Comparison of ENCODE assay signal across 8 mouse cellular contexts in genomic region chr5:90364526-90364925, GRCm38 (mm10). TPM values are rescaled to one million over a fixed set of nuclear protein-coding genes. Genes with fewer than 3 reads are reported as not detected.
DNase-seq lines count a peak whose midpoint lies in the region; ATAC-seq and TF ChIP-seq lines count a peak whose summit lies in the region.

No protein-coding gene starts in this region.

- peaks cover 24 to 38% of the 10 kb centered on the region in 2 experiments for H3K36me3 ChIP-seq in MEL (ENCODE audit: control insufficient read depth in 1 of 2, insufficient read depth in 2 of 2, low read length in 2 of 2)
- no peaks in the 10 kb centered on the region for H3K36me3 ChIP-seq in forebrain, embryonic 16.5 days (ENCODE audit: control insufficient read depth, insufficient read depth)

- peak overlapping the region; percentile 83; the same call in 1 of the 2 replicates for H3K27ac ChIP-seq in MEL (ENCODE audit: control insufficient read depth, low read depth, low read length)
- H3K27ac ChIP-seq in forebrain, embryonic 16.5 days (ENCODE audit: low read length) = no peak overlapping the region
- H3K27ac ChIP-seq in layer of hippocampus, adult 2 months = peak overlapping the region; percentile 99

- WGBS in forebrain, embryonic 16.5 days = 2% methylated on average over 6 of the region's 6 CpGs

- H3K9ac ChIP-seq in MEL (ENCODE audit: control insufficient read depth, low read depth, low read length, poor library complexity, severe bottlenecking) = peak overlapping the region; percentile 99
- peak overlapping the region; percentile 98 for H3K9ac ChIP-seq in forebrain, embryonic 16.5 days (replicated peaks; ENCODE audit: low read depth, low read length)

- TF ChIP-seq POLR2A in MEL (IDR thresholded peaks at IDR 0.05; ENCODE audit: control insufficient read depth in 1 of 2, insufficient read depth in 1 of 2, low read depth in 1 of 2, low read length in 2 of 2, poor library complexity in 1 of 2) = no peak

- H3K4me3 ChIP-seq in MEL (ENCODE audit: control insufficient read depth in 1 of 2, insufficient read depth in 1 of 2, low read depth in 2 of 2, low read length in 2 of 2) = peak overlapping the region; percentile 85 to 99
- peak overlapping the region; percentile 95 for H3K4me3 ChIP-seq in forebrain, embryonic 16.5 days (replicated peaks; ENCODE audit: low read length)
- peak overlapping the region; percentile 92 for H3K4me3 ChIP-seq in layer of hippocampus, adult 2 months

- H3K9me3 ChIP-seq in MEL (replicated peaks; ENCODE audit: insufficient read depth, low read length) = no peaks in the 10 kb centered on the region
- no peaks in the 10 kb centered on the region for H3K9me3 ChIP-seq in forebrain, embryonic 16.5 days (ENCODE audit: control insufficient read depth, low read length)

- peak overlapping the region; percentile 67 for H3K4me2 ChIP-seq in forebrain, embryonic 16.5 days (ENCODE audit: low read length)

- peak; percentile 86 for DNase-seq in MEL (ENCODE audit: low read depth, low spot score)
- DNase-seq in cerebellum, adult 11-12 months = peak; percentile 56
- DNase-seq in heart, postnatal 4 days = peak; percentile 80
- peak; percentile 74 to 80 for DNase-seq in layer of hippocampus, adult 2 months (ENCODE audit: low spot score in 2 of 2)
- DNase-seq in lung, adult 18-20 months = peak; percentile 71 to 87
- DNase-seq in thymus, postnatal 14 days = peak; percentile 73

- TF ChIP-seq EP300 in MEL (IDR thresholded peaks at IDR 0.05; ENCODE audit: low read depth in 1 of 2, low read length in 2 of 2) = no peak

- no peaks in the 10 kb centered on the region for H3K27me3 ChIP-seq in MEL (ENCODE audit: control insufficient read depth in 1 of 2, insufficient read depth in 2 of 2, low read length in 2 of 2)
- no peaks in the 10 kb centered on the region for H3K27me3 ChIP-seq in forebrain, embryonic 16.5 days (replicated peaks; ENCODE audit: control insufficient read depth, insufficient read depth, low read length)

- H3K4me1 ChIP-seq in MEL (ENCODE audit: control insufficient read depth in 1 of 2, insufficient read depth in 2 of 2, low read length in 2 of 2) = peaks cover 2 to 4% of the 10 kb centered on the region in 2 experiments; a peak in 2 of 4 replicates
- peaks cover 26% of the 10 kb centered on the region for H3K4me1 ChIP-seq in forebrain, embryonic 16.5 days (replicated peaks; ENCODE audit: control insufficient read depth, insufficient read depth, low read length)

- ATAC-seq in forebrain, embryonic 16.5 days = no peak
- ATAC-seq in neutrophil, adult 5-6 weeks (ENCODE audit: extremely low read depth, insufficient number of reproducible peaks, low FRiP score, poor library complexity, severe bottlenecking) = peak; percentile 44; the same call in 1 of the 2 replicates

- H3K79me2 ChIP-seq in MEL (ENCODE audit: control insufficient read depth, insufficient read depth, low read length, poor library complexity) = peaks cover 61% of the 10 kb centered on the region

- peak in 2 of 3 experiments; percentile 51 to 76; a peak in 3 of 6 replicates for TF ChIP-seq CTCF in MEL (IDR thresholded peaks at IDR 0.05 in 2 of 3, conservative IDR thresholded peaks at IDR 0.05 in 1 of 3; ENCODE audit: control insufficient read depth in 1 of 3, insufficient read depth in 1 of 3, low read depth in 2 of 3, low read length in 3 of 3, poor library complexity in 1 of 3, severe bottlenecking in 1 of 3)
- peak; percentile 88 for TF ChIP-seq CTCF in layer of hippocampus, adult 2 months (conservative IDR thresholded peaks at IDR 0.05)

- peak; percentile 58 for TF ChIP-seq RAD21 in MEL (IDR thresholded peaks at IDR 0.05; ENCODE audit: low read depth, low read length)

TF ChIP-seq in MEL, 35 proteins besides CTCF, POLR2A, EP300 and RAD21:
- TF ChIP-seq ZKSCAN1 (IDR thresholded peaks at IDR 0.05; ENCODE audit: low read depth, low read length) (no peak), GABPA (IDR thresholded peaks at IDR 0.05; ENCODE audit: low read depth, low read length) (no peak), TBP (IDR thresholded peaks at IDR 0.05; ENCODE audit: low read depth, low read length) (no peak), BHLHE40 (IDR thresholded peaks at IDR 0.05; ENCODE audit: borderline replicate concordance, low read depth, low read length) (0 out of 2 replicates have a peak, but pooled peaks have one; percentile 26), TAL1 (IDR thresholded peaks at IDR 0.05; ENCODE audit: low read length) (no peak), MXI1 (IDR thresholded peaks at IDR 0.05; ENCODE audit: low read depth, low read length) (peak; percentile 70), CHD2 (IDR thresholded peaks at IDR 0.05; ENCODE audit: low read length) (no peak), RCOR1 (IDR thresholded peaks at IDR 0.05; ENCODE audit: low read depth, low read length) (0 out of 2 replicates have a peak, but pooled peaks have one; percentile 13), JUND (IDR thresholded peaks at IDR 0.05; ENCODE audit: low read depth, low read length) (no peak), POLR2AphosphoS2 (IDR thresholded peaks at IDR 0.05; ENCODE audit: low read length) (no peak), SIN3A (IDR thresholded peaks at IDR 0.05; ENCODE audit: low read length) (peak; percentile 92), ELF1 (IDR thresholded peaks at IDR 0.05; ENCODE audit: low read depth, low read length) (no peak), USF1 (IDR thresholded peaks at IDR 0.05; ENCODE audit: low read depth, low read length) (no peak), MYB (IDR thresholded peaks at IDR 0.05; ENCODE audit: low read depth, low read length) (no peak), ZMIZ1 (IDR thresholded peaks at IDR 0.05; ENCODE audit: low read depth, low read length) (no peak), HCFC1 (IDR thresholded peaks at IDR 0.05; ENCODE audit: low read depth, low read length) (peak; percentile 44; the same call in 1 of the 2 replicates), ZC3H11A (IDR thresholded peaks at IDR 0.05; ENCODE audit: low read depth, low read length) (peak; percentile 46), ETS1 (IDR thresholded peaks at IDR 0.05; ENCODE audit: low read depth, low read length) (peak; percentile 49; the same call in 1 of the 2 replicates), POLR2AphosphoS5 (IDR thresholded peaks at IDR 0.05; ENCODE audit: borderline replicate concordance, low read depth, low read length) (no peak), MAZ (IDR thresholded peaks at IDR 0.05; ENCODE audit: low read depth, low read length) (no peak), GATA1 (IDR thresholded peaks at IDR 0.05; ENCODE audit: low read depth, low read length) (peak; percentile 40; the same call in 1 of the 2 replicates), NELFE (IDR thresholded peaks at IDR 0.05; ENCODE audit: low read depth, low read length) (no peak), MAFK (IDR thresholded peaks at IDR 0.05; ENCODE audit: borderline replicate concordance, low read depth, low read length) (no peak), SMC3 (IDR thresholded peaks at IDR 0.05; ENCODE audit: low read depth, low read length) (peak; percentile 54), CHD1 (IDR thresholded peaks at IDR 0.05; ENCODE audit: low read depth, low read length) (0 out of 2 replicates have a peak, but pooled peaks have one; percentile 28), USF2 (IDR thresholded peaks at IDR 0.05; ENCODE audit: borderline replicate concordance in 1 of 2, insufficient read depth in 1 of 2, low read depth in 1 of 2, low read length in 2 of 2) (no peak), MYC (IDR thresholded peaks at IDR 0.05; ENCODE audit: low read depth, low read length) (peak; percentile 56; the same call in 1 of the 2 replicates)

RNA-seq across cellular contexts. Expression of gene Ankrd17, which starts 1.9 kb away (rescaled TPM):
- 34.6 and 37.5 TPM in 2 replicates for total RNA-seq in MEL (2012; rRNA removed)
- polyA plus RNA-seq in MEL (2012; ENCODE audit: insufficient read depth in 1 of 2, insufficient read length in 2 of 2, low read depth in 1 of 2, low replicate concordance in 2 of 2, missing spikeins in 1 of 2) = 10 to 100 TPM; 35.0 to 67.3 TPM
- polyA plus RNA-seq in forebrain, embryonic 16.5 days (2015; fragmentation: Nextera tagmentation; extraction: Ambion mirVana) = 30.4 and 32.5 TPM in 2 replicates
- total RNA-seq in heart, postnatal 4 days (2021) = 10 to 100 TPM; 85.7 to 88.5 TPM
- total RNA-seq in layer of hippocampus, adult 2 months (2021) = 100 to 1,000 TPM; 110 to 118 TPM
- 135 and 138 TPM in 2 replicates for total RNA-seq in neutrophil, adult 5-6 weeks (2017)

RNA-seq across cellular contexts. Expression of gene Gm9958, which starts 2.5 kb away (rescaled TPM):
- total RNA-seq in MEL (2012; rRNA removed) = 0.33 and 0.77 TPM in 2 replicates
- polyA plus RNA-seq in MEL (2012; ENCODE audit: insufficient read depth in 1 of 2, insufficient read length in 2 of 2, low read depth in 1 of 2, low replicate concordance in 2 of 2, missing spikeins in 1 of 2) = 1 to 10 TPM in 1 of 2 experiments, not detected in 1; 1.6 TPM
- 6.0 and 8.2 TPM in 2 replicates for polyA plus RNA-seq in forebrain, embryonic 16.5 days (2015; fragmentation: Nextera tagmentation; extraction: Ambion mirVana)
- 1 to 10 TPM in 1 of 2 experiments, under 1 TPM in 1; 0.81 to 1.8 TPM for total RNA-seq in heart, postnatal 4 days (2021)
- total RNA-seq in layer of hippocampus, adult 2 months (2021) = 1 to 10 TPM; 2.6 to 2.8 TPM
- 3.5 and 4.4 TPM in 2 replicates for total RNA-seq in neutrophil, adult 5-6 weeks (2017)
